Mouse (Mus musculus) naive thymus-derived CD4-positive, alpha-beta T cell, adult 5 months (primary cell): Measurements from ENCODE around the gene Ifna9. TPM values are rescaled to one million over a fixed set of nuclear protein-coding genes. Genes with fewer than 3 reads are reported as not detected.

Source experiments
- polyA plus RNA-seq: library from polyadenylated mRNA; unstranded; fragments of 100-300 nt; shearing (Covaris generic); gene quantifications from one replicate; pipeline ENCODE4 v1.2.1, GENCODE M21; 2017

The Ifna9 gene
- not detected for polyA plus RNA-seq

GRCm38 (mm10) chr4:88592285-88592684, at the start of gene Ifna9:
TSS of gene Ifna9 (minus strand) at chr4:88592385.

DNA sequence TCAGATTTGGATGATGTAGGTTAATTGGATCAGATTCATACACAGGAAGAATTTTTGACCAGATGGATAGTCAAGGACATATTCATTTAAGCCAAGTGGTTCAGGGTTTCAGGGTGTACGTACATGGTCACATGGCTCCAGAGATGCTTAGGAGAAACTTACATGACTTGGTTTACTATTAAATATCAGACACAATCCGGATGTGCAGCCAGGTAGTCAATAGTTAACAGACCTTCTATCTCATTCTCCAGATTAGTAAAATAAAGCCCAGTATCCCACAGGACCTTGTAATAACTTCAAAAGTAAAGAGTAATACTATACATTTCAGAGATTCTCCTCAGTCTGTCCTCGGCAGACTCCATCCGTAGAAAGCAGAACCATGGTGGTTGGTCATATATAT, 42.1 kb upstream of the Ifna9 start, which contains the start of gene C87499:
Gene C87499, minus strand, starts transcription at position 101 of the 400 bp plus-strand sequence.

GRCm38 (mm10) chr4:88603276-88603675, 11.1 kb upstream of the Ifna9 start, which contains the start of gene Ifna12:
TSS of gene Ifna12 (minus strand) at chr4:88603376.

GRCm38 (mm10) chr4:88571698-88572097, 20.5 kb downstream of the Ifna9 start, which contains the start of gene Ifna14:
TSS of gene Ifna14 (minus strand) at chr4:88571798.

GRCm38 (mm10) chr4:88558145-88558544, 34.0 kb downstream of the Ifna9 start, which contains the start of gene Ifna15:
TSS of gene Ifna15 (minus strand) at chr4:88558245.

Other genes with a start within 250 kb of the Ifna9 start
- 0.49 TPM for gene Hacd4, start 153.5 kb downstream of the Ifna9 start, polyA plus RNA-seq
- gene Ifnb1, start 69.6 kb downstream of the Ifna9 start, polyA plus RNA-seq, result not detected
- not detected for gene Ifna15, start 34.1 kb downstream of the Ifna9 start, polyA plus RNA-seq
- gene Ifna14, start 20.6 kb downstream of the Ifna9 start, polyA plus RNA-seq, result not detected
- gene Ifna12, start 11.0 kb upstream of the Ifna9 start, polyA plus RNA-seq, result not detected
- gene C87499, start 42.0 kb upstream of the Ifna9 start, polyA plus RNA-seq, result not detected
- not detected for gene Ifna13, start 52.1 kb upstream of the Ifna9 start, polyA plus RNA-seq
- gene Ifna16, start 84.5 kb upstream of the Ifna9 start, polyA plus RNA-seq, result not detected
- not detected for gene Ifna2, start 91.5 kb upstream of the Ifna9 start, polyA plus RNA-seq
- gene Ifnab, start 99.0 kb upstream of the Ifna9 start, polyA plus RNA-seq, result 0.45 TPM
- 1.4 TPM for gene Gm26566, start 129.4 kb upstream of the Ifna9 start, polyA plus RNA-seq
- gene Klhl9, start 130.1 kb upstream of the Ifna9 start, polyA plus RNA-seq, result 27.2 TPM
- not detected for gene Gm13271, start 162.5 kb upstream of the Ifna9 start, polyA plus RNA-seq
- gene Gm13283, start 167.7 kb upstream of the Ifna9 start, polyA plus RNA-seq, result 0.36 TPM
- not detected for gene Gm13290, start 181.4 kb upstream of the Ifna9 start, polyA plus RNA-seq
- gene Gm13289, start 184.5 kb upstream of the Ifna9 start, polyA plus RNA-seq, result not detected
- gene Gm13272, start 187.5 kb upstream of the Ifna9 start, polyA plus RNA-seq, result not detected
- not detected for gene Ifnz, start 189.7 kb upstream of the Ifna9 start, polyA plus RNA-seq
- not detected for gene Gm13276, start 193.3 kb upstream of the Ifna9 start, polyA plus RNA-seq
- not detected for gene Gm13277, start 196.2 kb upstream of the Ifna9 start, polyA plus RNA-seq
- gene Gm13278, start 199.2 kb upstream of the Ifna9 start, polyA plus RNA-seq, result not detected
- gene Gm13275, start 202.1 kb upstream of the Ifna9 start, polyA plus RNA-seq, result not detected
- gene Gm13279, start 205.0 kb upstream of the Ifna9 start, polyA plus RNA-seq, result not detected
- not detected for gene Gm13285, start 207.3 kb upstream of the Ifna9 start, polyA plus RNA-seq
- not detected for gene Gm13287, start 210.9 kb upstream of the Ifna9 start, polyA plus RNA-seq
- gene Gm13288, start 213.1 kb upstream of the Ifna9 start, polyA plus RNA-seq, result 0.19 TPM
- not detected for gene Ifna7, start 223.8 kb upstream of the Ifna9 start, polyA plus RNA-seq
- not detected for gene Ifna11, start 227.6 kb upstream of the Ifna9 start, polyA plus RNA-seq
- not detected for gene Ifna6, start 235.0 kb upstream of the Ifna9 start, polyA plus RNA-seq
- not detected for gene Ifna5, start 243.1 kb upstream of the Ifna9 start, polyA plus RNA-seq
- not detected for gene Ifna4, start 249.5 kb upstream of the Ifna9 start, polyA plus RNA-seq